Mouse (Mus musculus): ENCODE results near the gene Dennd1b.

The Dennd1b gene

DNA sequence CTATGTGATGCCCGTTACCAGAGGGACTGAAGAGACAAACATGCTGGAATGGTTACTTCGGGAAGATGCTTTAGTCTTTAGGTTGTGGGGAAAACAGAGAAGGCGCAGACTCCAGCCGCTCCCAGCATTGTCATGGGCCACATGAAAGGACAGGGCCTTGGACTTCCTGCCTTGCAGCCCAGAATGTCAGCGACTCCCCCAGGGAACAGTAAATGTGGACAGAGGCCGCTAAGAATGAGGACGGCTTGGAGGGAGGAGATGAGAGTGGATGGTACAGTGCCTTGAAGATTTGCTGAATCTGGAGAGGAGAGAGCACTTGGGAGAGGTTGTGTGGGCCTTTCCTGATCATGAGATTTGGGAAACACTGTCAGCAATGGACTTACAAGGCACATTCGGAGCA is 252.1 kb downstream of the Dennd1b start:
- in situ Hi-C loops (cut with MboI; ENCODE audit: low pct_unique_long_range_greater_than_20kb in 1 of 2, low sequenced_read_pairs in 2 of 2, unreplicated experiment in 1 of 2), result no loop called here

DNA sequence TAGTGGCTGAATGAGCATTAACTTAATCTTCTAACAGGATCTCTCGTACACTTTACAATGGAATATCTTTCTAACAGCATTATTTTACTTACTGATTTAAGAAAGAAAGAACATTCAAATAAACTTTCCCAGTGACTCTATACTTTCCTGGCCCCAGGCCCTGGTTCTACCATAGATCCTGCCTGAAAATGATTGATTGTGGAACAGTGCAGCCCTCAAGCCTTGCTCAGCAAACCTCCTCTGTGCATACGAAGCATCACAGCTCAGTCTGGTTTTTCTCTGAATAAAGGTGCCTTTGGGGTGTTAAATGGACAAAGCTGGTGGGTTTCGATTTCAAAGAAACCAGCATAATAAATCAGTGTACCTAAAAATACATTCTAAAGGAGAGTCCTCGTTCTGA is 260.6 kb downstream of the Dennd1b start:
- in situ Hi-C loops (cut with MboI; ENCODE audit: low pct_unique_long_range_greater_than_20kb in 1 of 2, low sequenced_read_pairs in 2 of 2, unreplicated experiment in 1 of 2), result no loop called here

- in situ Hi-C loops (cut with MboI; ENCODE audit: low pct_unique_long_range_greater_than_20kb in 1 of 2, low sequenced_read_pairs in 2 of 2, unreplicated experiment in 1 of 2), result no loop called here
Observed at GRCm38 (mm10) chr1:139224309-139224949, 261.2 kb downstream of the Dennd1b start.
